Mouse (Mus musculus) liver, embryonic 12.5 days (tissue): ENCODE measurements around the gene Chmp4b. TPM values are rescaled to one million over a fixed set of nuclear protein-coding genes. Genes with fewer than 3 reads are reported as not detected.

ENCODE experiments used
- ATAC-seq: fragments of 200-750 bp; cut with Nextera tagmentation; 2 replicates; pipeline ENCODE4 v1.8.0; 2017; ENCODE audit warnings: moderate number of reproducible peaks, mild to moderate bottlenecking, moderate library complexity
- H3K27ac ChIP-seq: fragments of 300-500 bp; sonication (generic); 2 replicates; pipeline ENCODE4 v1.5.1; 2016; ENCODE audit warnings: mild to moderate bottlenecking
- H3K27me3 ChIP-seq: fragments of 300-500 bp; sonication (generic); replicated peaks from 2 replicates; pipeline ENCODE4 v1.6.1; 2016; ENCODE audit warnings: mild to moderate bottlenecking, moderate library complexity
- H3K36me3 ChIP-seq: fragments of 300-500 bp; sonication (generic); 2 replicates; pipeline ENCODE4 v1.6.1; 2016; ENCODE audit warnings: mild to moderate bottlenecking, moderate library complexity
- H3K4me1 ChIP-seq: fragments of 300-500 bp; sonication (generic); 2 replicates; pipeline ENCODE4 v1.6.1; 2016
- H3K4me2 ChIP-seq: fragments of 300-500 bp; sonication (generic); 2 replicates; pipeline ENCODE4 v1.6.1; 2016; ENCODE audit warnings: mild to moderate bottlenecking, moderate library complexity
- H3K4me3 ChIP-seq: fragments of 300-500 bp; sonication (generic); 2 replicates; pipeline ENCODE4 v1.5.1; 2016; ENCODE audit warnings: mild to moderate bottlenecking, moderate library complexity
- H3K9ac ChIP-seq: fragments of 300-500 bp; sonication (generic); 2 replicates; pipeline ENCODE4 v1.6.1; 2016; ENCODE audit warnings: mild to moderate bottlenecking, moderate library complexity
- H3K9me3 ChIP-seq: fragments of 300-500 bp; sonication (generic); replicated peaks from 2 replicates; pipeline ENCODE4 v1.6.1; 2016; ENCODE audit warnings: mild to moderate bottlenecking, moderate library complexity
- WGBS: fragments of 180-500 bp; shearing (Covaris S2); methylation state at CpG from one replicate; pipeline ENCODE4 v1.1.7; 2016; ENCODE audit not compliant: insufficient replicate concordance; 5-methylcytosine and 5-hydroxymethylcytosine counted together
- polyA plus RNA-seq: library from polyadenylated mRNA; unstranded; fragments of >200 nt; fragmentation: Nextera tagmentation; extraction: Ambion mirVana; gene quantifications from 2 replicates; pipeline ENCODE4 v1.2.1, GENCODE M21; 2016

Gene Chmp4b
- polyA plus RNA-seq, 1 experiment from 2014 or later = 18.2 TPM

- no peak overlapping the region for H3K4me3 ChIP-seq
- peaks cover 25% of the 10 kb centered on the region for H3K4me1 ChIP-seq
- 79% methylated on average over 4 of the region's 4 CpGs for WGBS
- no peaks in the 10 kb centered on the region for H3K27me3 ChIP-seq
- H3K27ac ChIP-seq = no peak overlapping the region
- peaks cover 38% of the 10 kb centered on the region for H3K36me3 ChIP-seq
- no peak overlapping the region for H3K9ac ChIP-seq
- H3K4me2 ChIP-seq = no peak overlapping the region
- ATAC-seq = no peak
- H3K9me3 ChIP-seq = no peaks in the 10 kb centered on the region
Observed at GRCm38 (mm10) chr2:154670106-154670505, 18.6 kb downstream of the Chmp4b start.

- Histone ChIP-seq H3K4me1 (peaks cover 27% of the 10 kb centered on the region), H3K9me3 (no peaks in the 10 kb centered on the region), H3K27me3 (no peaks in the 10 kb centered on the region), H3K4me2 (no peak overlapping the region), H3K9ac (no peak overlapping the region), H3K4me3 (no peak overlapping the region), H3K36me3 (peaks cover 33% of the 10 kb centered on the region), H3K27ac (no peak overlapping the region)
- ATAC-seq = no peak
- WGBS = 72% methylated on average over 4 of the region's 4 CpGs
Observed at GRCm38 (mm10) chr2:154670741-154671140, 19.2 kb downstream of the Chmp4b start.

- Histone ChIP-seq H3K4me2 (no peak overlapping the region), H3K9ac (no peak overlapping the region), H3K36me3 (peaks cover 25% of the 10 kb centered on the region), H3K27ac (no peak overlapping the region), H3K9me3 (no peaks in the 10 kb centered on the region), H3K4me1 (peaks cover 41% of the 10 kb centered on the region), H3K27me3 (no peaks in the 10 kb centered on the region), H3K4me3 (no peak overlapping the region)
- ATAC-seq = no peak
- WGBS = 79% methylated on average over 4 of the region's 4 CpGs
Observed at GRCm38 (mm10) chr2:154674008-154674407, 22.5 kb downstream of the Chmp4b start.

GRCm38 (mm10) chr2:154676653-154677609, 25.4 kb downstream of the Chmp4b start:
- Histone ChIP-seq H3K36me3 (peaks cover 9% of the 10 kb centered on the region), H3K27ac (peak overlapping the region; percentile 79), H3K4me1 (peaks cover 51% of the 10 kb centered on the region), H3K4me2 (peak overlapping the region; percentile 71), H3K9me3 (no peaks in the 10 kb centered on the region), H3K4me3 (peak overlapping the region; percentile 42), H3K9ac (peak overlapping the region; percentile 58), H3K27me3 (no peaks in the 10 kb centered on the region)
- WGBS = 44% methylated on average over 19 of the region's 19 CpGs
- peak; percentile 82 for ATAC-seq

GRCm38 (mm10) chr2:154677651-154678139, 26.2 kb downstream of the Chmp4b start:
- no peaks in the 10 kb centered on the region for H3K9me3 ChIP-seq
- peak overlapping the region; percentile 71 for H3K4me2 ChIP-seq
- peak overlapping the region; percentile 42 for H3K4me3 ChIP-seq
- ATAC-seq = 0 out of 2 replicates have a peak, but pooled peaks have one; percentile 15
- H3K27ac ChIP-seq = peak overlapping the region; percentile 79
- WGBS = 36% methylated on average over 10 of the region's 10 CpGs
- peaks cover 51% of the 10 kb centered on the region for H3K4me1 ChIP-seq
- peak overlapping the region; percentile 58 for H3K9ac ChIP-seq
- no peaks in the 10 kb centered on the region for H3K27me3 ChIP-seq
- peaks cover 4% of the 10 kb centered on the region for H3K36me3 ChIP-seq

GRCm38 (mm10) chr2:154678995-154679394, 27.5 kb downstream of the Chmp4b start:
- H3K4me3 ChIP-seq = no peak overlapping the region
- H3K27ac ChIP-seq = no peak overlapping the region; the same call in 1 of the 2 replicates
- H3K9ac ChIP-seq = no peak overlapping the region
- peaks cover 50% of the 10 kb centered on the region for H3K4me1 ChIP-seq
- H3K36me3 ChIP-seq = peaks cover under 1% of the 10 kb centered on the region
- no peak for ATAC-seq
- H3K9me3 ChIP-seq = no peaks in the 10 kb centered on the region
- H3K27me3 ChIP-seq = no peaks in the 10 kb centered on the region
- 38% methylated on average over 3 of the region's 3 CpGs for WGBS
- H3K4me2 ChIP-seq = peak overlapping the region; percentile 24; the same call in 1 of the 2 replicates

- no peaks in the 10 kb centered on the region for H3K27me3 ChIP-seq
- H3K9me3 ChIP-seq = no peaks in the 10 kb centered on the region
- H3K4me3 ChIP-seq = no peak overlapping the region
- H3K4me1 ChIP-seq = peaks cover 51% of the 10 kb centered on the region
- 0 out of 2 replicates have a peak overlapping the region, but pooled peaks have one; percentile 11 for H3K27ac ChIP-seq
- WGBS = 56% methylated on average over 2 of the region's 2 CpGs
- ATAC-seq = no peak
- peaks cover 12% of the 10 kb centered on the region for H3K36me3 ChIP-seq
- no peak overlapping the region for H3K4me2 ChIP-seq
- no peak overlapping the region for H3K9ac ChIP-seq
Observed at GRCm38 (mm10) chr2:154680337-154680736, 28.8 kb downstream of the Chmp4b start.

GRCm38 (mm10) chr2:154680941-154681340, 29.4 kb downstream of the Chmp4b start:
- Histone ChIP-seq H3K36me3 (peaks cover 13% of the 10 kb centered on the region), H3K9me3 (no peaks in the 10 kb centered on the region), H3K27ac (no peak overlapping the region; the same call in 1 of the 2 replicates), H3K4me3 (no peak overlapping the region), H3K4me2 (no peak overlapping the region), H3K9ac (no peak overlapping the region), H3K27me3 (no peaks in the 10 kb centered on the region), H3K4me1 (peaks cover 53% of the 10 kb centered on the region)
- WGBS = 87% methylated on average over 6 of the region's 6 CpGs
- ATAC-seq = no peak

GRCm38 (mm10) chr2:154682712-154683111, 31.2 kb downstream of the Chmp4b start:
- no peaks in the 10 kb centered on the region for H3K27me3 ChIP-seq
- no peak for ATAC-seq
- H3K4me2 ChIP-seq = no peak overlapping the region
- H3K9ac ChIP-seq = no peak overlapping the region
- H3K4me3 ChIP-seq = no peak overlapping the region
- peaks cover 13% of the 10 kb centered on the region for H3K36me3 ChIP-seq
- WGBS = 78% methylated on average over 1 of the region's 1 CpGs
- H3K27ac ChIP-seq = no peak overlapping the region
- H3K4me1 ChIP-seq = peaks cover 52% of the 10 kb centered on the region
- H3K9me3 ChIP-seq = no peaks in the 10 kb centered on the region

GRCm38 (mm10) chr2:154684901-154685470, 33.5 kb downstream of the Chmp4b start:
- no peak overlapping the region for H3K4me2 ChIP-seq
- H3K4me3 ChIP-seq = no peak overlapping the region
- WGBS = 94% methylated on average over 7 of the region's 7 CpGs
- no peak overlapping the region for H3K27ac ChIP-seq
- H3K4me1 ChIP-seq = peaks cover 31% of the 10 kb centered on the region
- ATAC-seq = no peak
- H3K9me3 ChIP-seq = no peaks in the 10 kb centered on the region
- no peaks in the 10 kb centered on the region for H3K27me3 ChIP-seq
- H3K9ac ChIP-seq = no peak overlapping the region
- H3K36me3 ChIP-seq = peaks cover 23% of the 10 kb centered on the region

- H3K9ac ChIP-seq = no peak overlapping the region
- WGBS = 78% methylated on average over 3 of the region's 3 CpGs
- no peaks in the 10 kb centered on the region for H3K27me3 ChIP-seq
- H3K36me3 ChIP-seq = peaks cover 31% of the 10 kb centered on the region
- no peak overlapping the region for H3K4me3 ChIP-seq
- no peak overlapping the region for H3K4me2 ChIP-seq
- H3K9me3 ChIP-seq = no peaks in the 10 kb centered on the region
- no peak overlapping the region for H3K27ac ChIP-seq
- H3K4me1 ChIP-seq = peaks cover 23% of the 10 kb centered on the region
- ATAC-seq = no peak
Observed at GRCm38 (mm10) chr2:154685772-154686171, 34.3 kb downstream of the Chmp4b start.

GRCm38 (mm10) chr2:154686819-154687218, 35.3 kb downstream of the Chmp4b start:
- Histone ChIP-seq H3K9ac (no peak overlapping the region), H3K4me1 (peaks cover 23% of the 10 kb centered on the region), H3K4me3 (no peak overlapping the region), H3K36me3 (peaks cover 39% of the 10 kb centered on the region), H3K4me2 (no peak overlapping the region), H3K9me3 (no peaks in the 10 kb centered on the region), H3K27ac (no peak overlapping the region), H3K27me3 (no peaks in the 10 kb centered on the region)
- no peak for ATAC-seq
- WGBS = 39% methylated on average over 3 of the region's 3 CpGs
